Mouse (Mus musculus): Measurements from ENCODE around the gene Ciao1.

DNA sequence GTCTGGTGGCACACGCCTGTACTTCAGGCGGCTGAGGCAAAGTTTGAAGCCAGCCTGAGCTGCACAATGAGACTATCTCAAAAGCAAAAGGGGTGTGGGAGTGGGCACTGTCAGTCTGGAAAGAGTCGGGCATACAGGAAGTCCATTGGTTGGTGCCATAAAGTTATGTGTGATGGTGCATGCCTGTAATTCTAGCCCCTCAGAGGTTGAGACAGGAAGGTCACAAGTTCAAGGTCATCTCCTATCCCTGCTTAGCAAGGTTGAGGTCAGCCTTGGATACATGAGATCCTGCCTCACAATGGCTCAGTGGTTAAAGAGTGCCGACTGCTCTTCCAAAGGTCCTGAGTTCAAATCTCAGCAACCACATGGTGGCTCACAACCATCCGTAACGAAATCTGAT is 7.7 kb upstream of the Ciao1 start:
- TF ChIP-seq CTCF (IDR thresholded peaks at IDR 0.05; ENCODE audit: extremely low read depth, insufficient read depth, insufficient read length, insufficient replicate concordance): no peak
- no peak for TF ChIP-seq POLR2A (IDR thresholded peaks at IDR 0.05; ENCODE audit: low read depth, low read length)

Measured in spleen, adult 2 months (tissue).